Mouse (Mus musculus) CD4-positive, CD25-positive, alpha-beta regulatory T cell, adult 2 months (primary cell): ENCODE data around the gene Zic4.

Experiments
- DNase-seq: peaks from one replicate; pipeline ENCODE4 v3.0.0-alpha.2; 2012; ENCODE audit warnings: low read depth, low spot score

Zic4 gene

GRCm38 (mm10) chr9:91361856-91362601 lies at the start of gene Zic4:
Zic4 (plus strand) TSS chr9:91362413.
- peak; percentile 18 for DNase-seq

- no peak for DNase-seq
Observed at GRCm38 (mm10) chr9:91347591-91347990, 14.6 kb upstream of the Zic4 start.

GRCm38 (mm10) chr9:91348746-91349145 lies 13.5 kb upstream of the Zic4 start:
- no peak for DNase-seq

GRCm38 (mm10) chr9:91350211-91350791 lies 11.9 kb upstream of the Zic4 start:
- no peak for DNase-seq

GRCm38 (mm10) chr9:91350861-91351291 lies 11.3 kb upstream of the Zic4 start:
- DNase-seq: no peak

GRCm38 (mm10) chr9:91351361-91351760 lies 10.9 kb upstream of the Zic4 start:
- no peak for DNase-seq

GRCm38 (mm10) chr9:91351961-91352411 lies 10.2 kb upstream of the Zic4 start:
- no peak for DNase-seq

- no peak for DNase-seq
Observed at GRCm38 (mm10) chr9:91352786-91353185, 9.4 kb upstream of the Zic4 start.

GRCm38 (mm10) chr9:91353551-91354433 lies 8.4 kb upstream of the Zic4 start:
- no peak for DNase-seq

- no peak for DNase-seq
Observed at GRCm38 (mm10) chr9:91354434-91355269, 7.6 kb upstream of the Zic4 start.

- no peak for DNase-seq
Observed at GRCm38 (mm10) chr9:91355270-91355589, 7.0 kb upstream of the Zic4 start.

- no peak for DNase-seq
Observed at GRCm38 (mm10) chr9:91355629-91356352, 6.4 kb upstream of the Zic4 start.

GRCm38 (mm10) chr9:91356353-91356740 lies 5.9 kb upstream of the Zic4 start:
- DNase-seq: no peak

- DNase-seq: no peak
Observed at GRCm38 (mm10) chr9:91357321-91357720, 4.9 kb upstream of the Zic4 start.

GRCm38 (mm10) chr9:91358851-91359687 lies 3.1 kb upstream of the Zic4 start:
- no peak for DNase-seq

GRCm38 (mm10) chr9:91360151-91361032 lies 1.8 kb upstream of the Zic4 start:
- DNase-seq: no peak

GRCm38 (mm10) chr9:91361033-91361855 lies 969 bp upstream of the Zic4 start:
- DNase-seq: no peak
